Mouse (Mus musculus): ENCODE measurements around the gene Sgsm1. TPM values are rescaled to one million over a fixed set of nuclear protein-coding genes. Genes with fewer than 3 reads are reported as not detected.

Gene Sgsm1
- polyA plus RNA-seq, 1 experiment from 2014 or later = 19.2 TPM

DNA sequence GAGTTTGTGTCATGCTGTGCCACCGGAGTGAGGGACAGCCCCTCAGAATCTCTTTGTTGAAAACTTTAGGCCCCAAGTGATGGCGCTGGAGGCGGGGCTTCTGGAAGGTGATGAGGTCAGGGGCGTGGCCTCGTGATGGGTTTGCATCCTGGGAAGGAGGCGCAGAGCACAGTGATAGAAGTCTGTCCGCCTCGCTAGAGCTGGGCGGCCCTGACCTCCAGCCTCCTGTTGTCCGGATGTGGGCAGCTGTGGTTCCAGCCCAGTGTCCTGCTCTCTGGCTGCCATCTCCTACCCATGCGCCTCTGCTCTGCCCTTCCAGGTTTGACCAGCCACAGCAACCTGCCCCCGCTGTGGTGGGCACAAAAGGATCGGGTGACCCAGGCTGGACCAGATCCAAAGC, 8.7 kb downstream of the Sgsm1 start:
- H3K9ac ChIP-seq (replicated peaks; ENCODE audit: low read depth, low read length) = no peak overlapping the region
- H3K27me3 ChIP-seq (replicated peaks; ENCODE audit: control insufficient read depth, insufficient read depth, low read length) = no peaks in the 10 kb centered on the region
- H3K27ac ChIP-seq (ENCODE audit: low read length) = no peak overlapping the region
- H3K4me2 ChIP-seq (ENCODE audit: low read length) = no peak overlapping the region
- ATAC-seq = no peak
- no peaks in the 10 kb centered on the region for H3K36me3 ChIP-seq (ENCODE audit: control insufficient read depth, insufficient read depth)
- H3K9me3 ChIP-seq (ENCODE audit: control insufficient read depth, low read length) = no peaks in the 10 kb centered on the region
- peaks cover 13% of the 10 kb centered on the region for H3K4me1 ChIP-seq (replicated peaks; ENCODE audit: control insufficient read depth, insufficient read depth, low read length)
- WGBS = 18% methylated on average over 13 of the region's 13 CpGs
- no peak overlapping the region for H3K4me3 ChIP-seq (replicated peaks; ENCODE audit: low read length)

DNA sequence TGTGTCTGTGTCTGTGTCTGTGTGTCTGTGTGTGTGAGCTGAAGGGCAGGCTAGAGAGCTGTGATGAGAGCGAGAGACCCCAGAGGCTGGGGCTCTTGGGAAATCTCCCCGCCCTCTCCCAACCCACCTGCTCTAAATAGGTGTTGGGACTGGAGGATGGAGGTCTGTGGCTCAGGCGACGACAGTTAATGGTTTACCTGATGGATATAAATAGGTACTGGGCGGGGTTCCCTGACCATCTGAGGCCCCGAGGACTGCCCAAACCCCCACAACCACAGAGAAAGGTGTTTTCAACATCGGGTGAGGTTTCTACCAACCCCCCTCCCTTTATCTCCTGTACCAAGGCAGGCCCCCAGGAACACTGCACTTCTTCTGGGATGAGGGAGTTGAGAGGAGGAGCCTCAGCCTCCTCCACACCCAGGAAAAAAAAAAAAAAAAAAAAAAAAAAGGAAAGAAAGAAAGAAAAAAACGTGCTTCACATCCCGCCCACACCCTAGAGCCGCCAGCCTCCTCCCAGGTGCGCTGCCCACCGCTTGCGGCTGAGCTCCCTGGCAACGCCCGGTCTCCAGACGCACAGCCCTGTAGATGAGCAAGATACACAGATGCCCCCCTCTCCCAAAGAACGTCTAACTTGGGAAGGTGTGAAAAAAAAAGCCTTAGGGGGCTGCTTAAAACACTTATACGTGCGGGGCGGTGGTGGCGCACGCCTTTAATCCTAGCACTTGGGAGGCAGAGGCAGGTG, 10.3 kb downstream of the Sgsm1 start:
- 73% methylated on average over 22 of the region's 22 CpGs for WGBS
- no peak overlapping the region for H3K4me2 ChIP-seq (ENCODE audit: low read length)
- H3K4me3 ChIP-seq (replicated peaks; ENCODE audit: low read length) = no peak overlapping the region
- H3K4me1 ChIP-seq (replicated peaks; ENCODE audit: control insufficient read depth, insufficient read depth, low read length) = peaks cover 3% of the 10 kb centered on the region; the same call in 1 of the 2 replicates
- H3K27ac ChIP-seq (ENCODE audit: low read length) = no peak overlapping the region
- H3K36me3 ChIP-seq (ENCODE audit: control insufficient read depth, insufficient read depth) = no peaks in the 10 kb centered on the region
- H3K9me3 ChIP-seq (ENCODE audit: control insufficient read depth, low read length) = no peaks in the 10 kb centered on the region
- no peak overlapping the region for H3K9ac ChIP-seq (replicated peaks; ENCODE audit: low read depth, low read length)
- no peak for ATAC-seq
- no peaks in the 10 kb centered on the region for H3K27me3 ChIP-seq (replicated peaks; ENCODE audit: control insufficient read depth, insufficient read depth, low read length)

DNA sequence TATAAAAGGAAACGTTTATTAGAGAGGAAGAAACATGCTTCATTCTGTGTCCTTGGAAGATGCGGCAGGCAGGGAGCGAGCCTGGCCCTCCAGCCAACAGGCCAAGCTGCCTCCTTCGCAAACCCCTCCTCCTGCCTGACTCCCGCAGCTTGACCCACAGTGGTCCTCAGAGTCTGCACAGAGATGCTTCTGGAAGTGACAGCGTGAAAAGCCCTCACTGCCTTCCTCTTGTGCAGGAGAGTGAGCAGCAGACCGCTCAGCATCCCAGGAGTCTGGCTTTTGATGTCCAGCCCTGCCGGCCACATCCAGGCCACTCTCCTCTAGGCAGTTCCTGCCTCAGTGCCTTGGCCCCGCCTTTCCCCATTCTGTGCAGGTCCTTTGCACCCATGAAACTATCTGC, 11.2 kb downstream of the Sgsm1 start:
- Histone ChIP-seq H3K4me2 (ENCODE audit: low read length) (no peak overlapping the region), H3K36me3 (ENCODE audit: control insufficient read depth, insufficient read depth) (no peaks in the 10 kb centered on the region), H3K4me1 (replicated peaks; ENCODE audit: control insufficient read depth, insufficient read depth, low read length) (peaks cover 3% of the 10 kb centered on the region; the same call in 1 of the 2 replicates), H3K9ac (replicated peaks; ENCODE audit: low read depth, low read length) (no peak overlapping the region), H3K27ac (ENCODE audit: low read length) (no peak overlapping the region), H3K9me3 (ENCODE audit: control insufficient read depth, low read length) (no peaks in the 10 kb centered on the region), H3K4me3 (replicated peaks; ENCODE audit: low read length) (no peak overlapping the region), H3K27me3 (replicated peaks; ENCODE audit: control insufficient read depth, insufficient read depth, low read length) (no peaks in the 10 kb centered on the region)
- ATAC-seq = no peak
- 55% methylated on average over 9 of the region's 9 CpGs for WGBS

DNA sequence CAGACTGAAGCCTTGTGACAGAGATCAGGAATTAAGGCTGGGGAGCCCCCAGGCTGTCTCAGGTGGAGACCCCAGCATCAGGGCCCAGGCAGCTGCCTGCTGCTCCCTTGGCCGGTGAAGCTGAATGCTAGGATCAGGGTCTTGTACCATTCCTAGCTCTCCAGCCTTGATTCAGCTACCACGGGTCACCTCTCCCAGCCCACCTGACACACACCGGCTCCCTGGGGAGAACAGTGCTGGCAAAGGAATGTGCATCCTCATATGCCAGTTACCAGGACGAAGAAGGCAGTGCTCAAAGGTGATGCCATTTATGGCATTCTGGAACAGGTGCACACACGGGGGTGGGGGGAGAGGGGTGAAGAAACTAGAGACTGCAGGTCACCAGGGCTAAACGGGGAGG, 11.8 kb downstream of the Sgsm1 start:
- no peak overlapping the region for H3K27ac ChIP-seq (ENCODE audit: low read length)
- no peak overlapping the region for H3K9ac ChIP-seq (replicated peaks; ENCODE audit: low read depth, low read length)
- WGBS = 78% methylated on average over 6 of the region's 6 CpGs
- 0 out of 2 replicates have a peak, but pooled peaks cover 3% of the 10 kb centered on the region for H3K4me1 ChIP-seq (replicated peaks; ENCODE audit: control insufficient read depth, insufficient read depth, low read length)
- H3K36me3 ChIP-seq (ENCODE audit: control insufficient read depth, insufficient read depth) = no peaks in the 10 kb centered on the region
- no peak for ATAC-seq
- no peak overlapping the region for H3K4me3 ChIP-seq (replicated peaks; ENCODE audit: low read length)
- H3K4me2 ChIP-seq (ENCODE audit: low read length) = no peak overlapping the region
- H3K27me3 ChIP-seq (replicated peaks; ENCODE audit: control insufficient read depth, insufficient read depth, low read length) = no peaks in the 10 kb centered on the region
- H3K9me3 ChIP-seq (ENCODE audit: control insufficient read depth, low read length) = no peaks in the 10 kb centered on the region

DNA sequence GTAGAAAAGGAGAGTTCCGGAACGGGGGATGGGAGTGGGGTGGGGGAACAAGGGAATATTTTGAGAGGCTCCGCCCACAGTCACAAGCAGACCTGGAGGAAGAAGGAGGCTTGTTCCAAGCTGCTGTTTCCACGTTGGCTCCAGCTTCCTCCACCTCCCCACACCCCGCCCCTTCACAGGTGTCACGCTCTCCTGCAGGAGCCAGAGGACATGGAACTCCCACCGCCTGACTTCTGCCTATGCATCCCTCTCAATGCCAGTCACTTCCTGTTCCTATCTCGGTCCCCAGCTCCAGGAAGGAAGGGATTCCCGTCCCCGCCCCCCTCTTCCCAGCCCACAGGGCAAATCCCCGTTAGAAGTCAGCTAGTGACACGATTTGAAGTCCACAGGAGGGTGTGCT, 12.5 kb downstream of the Sgsm1 start:
- Histone ChIP-seq H3K36me3 (ENCODE audit: control insufficient read depth, insufficient read depth) (no peaks in the 10 kb centered on the region), H3K4me2 (ENCODE audit: low read length) (no peak overlapping the region), H3K4me1 (replicated peaks; ENCODE audit: control insufficient read depth, insufficient read depth, low read length) (peaks cover 6% of the 10 kb centered on the region; the same call in 1 of the 2 replicates), H3K9ac (replicated peaks; ENCODE audit: low read depth, low read length) (no peak overlapping the region), H3K4me3 (replicated peaks; ENCODE audit: low read length) (no peak overlapping the region), H3K9me3 (ENCODE audit: control insufficient read depth, low read length) (no peaks in the 10 kb centered on the region), H3K27ac (ENCODE audit: low read length) (no peak overlapping the region), H3K27me3 (replicated peaks; ENCODE audit: control insufficient read depth, insufficient read depth, low read length) (no peaks in the 10 kb centered on the region)
- WGBS = 25% methylated on average over 12 of the region's 12 CpGs
- ATAC-seq = no peak

DNA sequence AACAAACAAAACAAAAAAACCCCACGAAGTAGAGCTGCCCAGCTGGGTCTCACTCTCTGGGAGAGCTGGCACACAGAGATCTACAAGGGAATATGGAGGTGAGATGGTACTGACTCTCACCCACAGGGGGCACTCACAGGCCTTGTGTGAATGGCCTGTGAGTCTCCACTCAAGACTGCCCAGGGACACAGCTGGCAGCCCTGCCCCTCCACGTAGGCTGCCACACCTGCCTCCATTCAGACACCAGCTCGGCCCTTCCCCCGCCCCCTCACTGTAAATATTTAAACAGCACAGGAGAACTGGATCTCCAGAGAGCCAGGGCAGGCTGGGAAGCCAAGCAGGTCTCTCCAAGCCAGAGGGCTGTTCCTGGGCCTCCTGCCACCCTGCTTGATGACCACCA, 14.8 kb downstream of the Sgsm1 start:
- Histone ChIP-seq H3K36me3 (ENCODE audit: control insufficient read depth, insufficient read depth) (no peaks in the 10 kb centered on the region), H3K27me3 (replicated peaks; ENCODE audit: control insufficient read depth, insufficient read depth, low read length) (no peaks in the 10 kb centered on the region), H3K27ac (ENCODE audit: low read length) (no peak overlapping the region), H3K4me2 (ENCODE audit: low read length) (no peak overlapping the region), H3K9ac (replicated peaks; ENCODE audit: low read depth, low read length) (no peak overlapping the region), H3K9me3 (ENCODE audit: control insufficient read depth, low read length) (no peaks in the 10 kb centered on the region), H3K4me3 (replicated peaks; ENCODE audit: low read length) (no peak overlapping the region), H3K4me1 (replicated peaks; ENCODE audit: control insufficient read depth, insufficient read depth, low read length) (peaks cover 14% of the 10 kb centered on the region; the same call in 1 of the 2 replicates)
- 39% methylated on average over 4 of the region's 4 CpGs for WGBS
- no peak for ATAC-seq

DNA sequence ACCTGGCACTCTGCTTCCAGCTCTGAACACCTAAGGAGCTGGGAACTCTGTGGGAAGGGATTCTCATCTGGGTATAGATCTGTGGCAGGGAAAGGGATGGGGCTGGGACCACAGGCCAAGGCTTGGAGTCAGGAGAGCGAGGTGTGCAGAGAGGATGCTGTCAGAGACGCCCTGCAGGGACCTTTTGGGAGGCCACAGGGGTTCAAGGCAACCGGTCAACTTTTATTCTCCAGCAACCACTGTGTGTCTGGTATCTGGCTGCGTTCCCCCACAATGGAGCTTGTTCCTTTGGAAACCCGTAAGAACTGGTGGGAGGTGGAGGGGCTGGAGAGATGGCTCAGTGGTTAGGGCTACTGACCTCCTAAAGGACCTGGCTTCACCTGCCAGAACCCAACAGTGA, 16.0 kb downstream of the Sgsm1 start:
- H3K4me3 ChIP-seq (replicated peaks; ENCODE audit: low read length) = no peak overlapping the region
- no peaks in the 10 kb centered on the region for H3K36me3 ChIP-seq (ENCODE audit: control insufficient read depth, insufficient read depth)
- H3K4me2 ChIP-seq (ENCODE audit: low read length) = no peak overlapping the region
- H3K27me3 ChIP-seq (replicated peaks; ENCODE audit: control insufficient read depth, insufficient read depth, low read length) = 0 out of 2 replicates have a peak, but pooled peaks cover 2% of the 10 kb centered on the region
- no peak for ATAC-seq
- H3K9me3 ChIP-seq (ENCODE audit: control insufficient read depth, low read length) = no peaks in the 10 kb centered on the region
- H3K4me1 ChIP-seq (replicated peaks; ENCODE audit: control insufficient read depth, insufficient read depth, low read length) = peaks cover 14% of the 10 kb centered on the region; the same call in 1 of the 2 replicates
- no peak overlapping the region for H3K9ac ChIP-seq (replicated peaks; ENCODE audit: low read depth, low read length)
- H3K27ac ChIP-seq (ENCODE audit: low read length) = no peak overlapping the region
- 93% methylated on average over 5 of the region's 5 CpGs for WGBS

DNA sequence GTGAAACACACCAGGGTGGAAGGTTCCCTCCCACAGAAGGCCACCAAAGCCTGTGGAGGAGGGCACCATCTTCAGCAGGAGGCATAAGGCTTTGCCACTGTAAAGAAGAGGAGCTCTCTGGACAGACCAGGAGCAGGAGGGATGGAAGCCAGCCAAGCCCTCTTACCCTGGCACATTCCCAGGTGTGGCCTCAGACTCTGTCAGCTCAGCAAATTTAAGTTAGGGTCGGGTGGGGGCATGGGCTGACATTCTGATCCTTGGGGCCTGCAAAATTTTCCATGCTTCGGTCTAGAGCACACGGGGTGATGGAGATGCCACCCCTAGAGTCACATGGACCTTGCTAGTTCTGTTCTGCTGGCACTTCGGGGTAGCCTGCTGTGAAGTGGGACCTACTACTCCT, 17.1 kb downstream of the Sgsm1 start:
- H3K36me3 ChIP-seq (ENCODE audit: control insufficient read depth, insufficient read depth) = no peaks in the 10 kb centered on the region
- H3K4me1 ChIP-seq (replicated peaks; ENCODE audit: control insufficient read depth, insufficient read depth, low read length) = peaks cover 14% of the 10 kb centered on the region; the same call in 1 of the 2 replicates
- H3K4me2 ChIP-seq (ENCODE audit: low read length) = no peak overlapping the region
- no peak for ATAC-seq
- 80% methylated on average over 4 of the region's 4 CpGs for whole genome bisulfite sequencing
- no peak overlapping the region for H3K9ac ChIP-seq (replicated peaks; ENCODE audit: low read depth, low read length)
- no peak overlapping the region for H3K27ac ChIP-seq (ENCODE audit: low read length)
- H3K9me3 ChIP-seq (ENCODE audit: control insufficient read depth, low read length) = no peaks in the 10 kb centered on the region
- H3K4me3 ChIP-seq (replicated peaks; ENCODE audit: low read length) = no peak overlapping the region
- peaks cover 9% of the 10 kb centered on the region for H3K27me3 ChIP-seq (replicated peaks; ENCODE audit: control insufficient read depth, insufficient read depth, low read length)

DNA sequence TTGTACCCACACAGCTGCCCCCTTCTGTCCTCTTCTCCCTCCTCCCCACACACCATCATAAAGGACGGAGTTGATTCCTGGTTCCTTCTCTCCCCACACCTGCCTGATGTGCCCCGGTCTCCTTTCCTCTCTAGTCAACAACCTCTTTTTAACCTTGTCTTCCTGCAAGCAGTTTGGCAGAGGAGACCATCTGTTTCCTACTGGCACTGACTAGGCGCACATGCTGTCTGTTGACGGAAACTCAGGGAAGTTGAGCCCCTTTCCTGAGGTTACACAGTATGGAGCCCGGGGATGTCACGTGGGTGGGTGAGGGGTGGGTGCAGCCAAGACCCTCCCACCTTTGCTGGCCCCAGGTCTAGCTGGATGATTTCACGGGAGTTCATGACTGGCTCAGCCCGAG, 17.8 kb downstream of the Sgsm1 start:
- 41% methylated on average over 8 of the region's 8 CpGs for WGBS
- Histone ChIP-seq H3K27ac (ENCODE audit: low read length) (no peak overlapping the region), H3K4me2 (ENCODE audit: low read length) (no peak overlapping the region), H3K9ac (replicated peaks; ENCODE audit: low read depth, low read length) (no peak overlapping the region), H3K4me1 (replicated peaks; ENCODE audit: control insufficient read depth, insufficient read depth, low read length) (peaks cover 11% of the 10 kb centered on the region; the same call in 1 of the 2 replicates), H3K27me3 (replicated peaks; ENCODE audit: control insufficient read depth, insufficient read depth, low read length) (peaks cover 15% of the 10 kb centered on the region), H3K36me3 (ENCODE audit: control insufficient read depth, insufficient read depth) (no peaks in the 10 kb centered on the region), H3K4me3 (replicated peaks; ENCODE audit: low read length) (no peak overlapping the region), H3K9me3 (ENCODE audit: control insufficient read depth, low read length) (no peaks in the 10 kb centered on the region)
- no peak for ATAC-seq
